Mouse (Mus musculus): ENCODE measurements at regions not wholly inside any gene's neighbourhood (a gene's known extent, or its start where the extent isn't known, plus 50 kb on each side); places are given as distances from the start of the nearest gene placed in this dataset.
A peak's percentile ranks its signal among the peaks of the same experiment; 100 is the strongest.

- no peak for DNase-seq (ENCODE audit: low read depth, low spot score)
Observed at GRCm38 (mm10) chr2:75563253-75563913, 95.7 kb upstream of the Hnrnpa3 start.

- no peak for DNase-seq (ENCODE audit: low read depth, low spot score)
Observed at GRCm38 (mm10) chr2:75564809-75565208, 94.3 kb upstream of the Hnrnpa3 start.

- DNase-seq (ENCODE audit: low read depth, low spot score), result no peak
Observed at GRCm38 (mm10) chr2:75567131-75567530, 91.9 kb upstream of the Hnrnpa3 start.

- DNase-seq (ENCODE audit: low read depth, low spot score), result no peak
Observed at GRCm38 (mm10) chr2:75569756-75570155, 89.3 kb upstream of the Hnrnpa3 start.

- no peak for DNase-seq (ENCODE audit: low read depth, low spot score)
Observed at GRCm38 (mm10) chr2:75570246-75570645, 88.8 kb upstream of the Hnrnpa3 start.

- no peak for DNase-seq (ENCODE audit: low read depth, low spot score)
Observed at GRCm38 (mm10) chr2:75584975-75585374, 74.1 kb upstream of the Hnrnpa3 start.

GRCm38 (mm10) chr2:75588572-75588971 is 70.5 kb upstream of the Hnrnpa3 start:
- DNase-seq (ENCODE audit: low read depth, low spot score), result no peak

GRCm38 (mm10) chr2:75589452-75589851 is 69.6 kb upstream of the Hnrnpa3 start:
- no peak for DNase-seq (ENCODE audit: low read depth, low spot score)

GRCm38 (mm10) chr2:75590175-75590574 is 68.9 kb upstream of the Hnrnpa3 start:
- DNase-seq (ENCODE audit: low read depth, low spot score), result peak; percentile 83

- DNase-seq (ENCODE audit: low read depth, low spot score), result no peak
Observed at GRCm38 (mm10) chr2:75600511-75600910, 58.5 kb upstream of the Hnrnpa3 start.

GRCm38 (mm10) chr2:75603175-75603871 is 55.7 kb upstream of the Hnrnpa3 start:
- DNase-seq (ENCODE audit: low read depth, low spot score), result no peak

GRCm38 (mm10) chr2:75605634-75606033 is 53.4 kb upstream of the Hnrnpa3 start:
- DNase-seq (ENCODE audit: low read depth, low spot score), result no peak

- no peak for DNase-seq (ENCODE audit: low read depth, low spot score)
Observed at GRCm38 (mm10) chr2:75607010-75607915, 51.8 kb upstream of the Hnrnpa3 start.

- DNase-seq (ENCODE audit: low read depth, low spot score), result no peak
Observed at GRCm38 (mm10) chr2:75607958-75608357, 51.1 kb upstream of the Hnrnpa3 start.

- no peak for DNase-seq (ENCODE audit: low read depth, low spot score)
Observed at GRCm38 (mm10) chr2:75608482-75608881, 50.6 kb upstream of the Hnrnpa3 start.

GRCm38 (mm10) chr2:75609150-75609946 is 49.7 kb upstream of the Hnrnpa3 start:
- DNase-seq (ENCODE audit: low read depth, low spot score), result no peak
